Mouse (Mus musculus) 3134 (cell line): Measurements from ENCODE around the gene Tmc5.

Experiments used
- DNase-seq: peaks from one replicate; pipeline ENCODE4 v3.0.0-alpha.2; 2011; ENCODE audit warnings: low spot score; ENCODE audit not compliant: insufficient read length; ENCODE audit errors: extremely low read depth

Gene Tmc5

DNA sequence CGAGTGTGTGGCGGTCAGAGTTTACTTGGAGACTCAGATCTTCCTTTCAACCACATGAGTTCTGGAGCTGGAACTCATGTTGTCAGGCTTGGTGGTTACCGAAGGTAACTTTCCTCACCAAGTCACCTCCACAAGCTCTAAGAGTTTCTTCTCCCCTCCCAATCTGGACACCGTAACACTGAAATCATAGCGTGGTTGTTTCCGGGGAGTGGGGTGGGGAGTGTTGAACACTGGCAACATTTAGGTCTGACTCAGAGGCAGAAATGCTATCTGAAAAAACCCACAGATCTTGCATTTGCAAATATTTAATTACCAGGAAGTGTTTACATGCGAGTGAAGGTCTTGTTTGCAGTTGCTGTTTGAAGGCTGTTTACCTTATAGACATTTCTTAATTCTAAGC is 12.7 kb downstream of the Tmc5 start:
- DNase-seq: no peak

DNA sequence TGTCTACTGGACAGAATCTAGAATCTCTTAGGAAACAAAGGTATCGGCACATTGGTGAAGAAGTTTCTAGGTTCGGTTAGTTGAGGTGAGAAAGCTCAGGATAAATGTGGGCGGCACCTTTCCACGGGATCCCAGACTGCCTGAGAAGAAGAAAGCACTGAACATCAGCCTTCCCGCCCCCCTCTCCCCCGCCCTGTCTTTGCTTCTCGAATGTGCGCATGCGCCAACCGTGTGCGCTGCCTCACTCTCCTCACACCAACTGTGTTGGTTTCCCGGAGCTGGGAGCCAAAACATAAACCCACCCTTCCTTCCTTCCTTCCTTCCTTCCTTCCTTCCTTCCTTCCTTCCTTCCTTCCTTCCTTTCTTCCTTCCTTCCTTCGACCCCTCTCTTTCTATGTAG is 13.6 kb downstream of the Tmc5 start:
- no peak for DNase-seq

DNA sequence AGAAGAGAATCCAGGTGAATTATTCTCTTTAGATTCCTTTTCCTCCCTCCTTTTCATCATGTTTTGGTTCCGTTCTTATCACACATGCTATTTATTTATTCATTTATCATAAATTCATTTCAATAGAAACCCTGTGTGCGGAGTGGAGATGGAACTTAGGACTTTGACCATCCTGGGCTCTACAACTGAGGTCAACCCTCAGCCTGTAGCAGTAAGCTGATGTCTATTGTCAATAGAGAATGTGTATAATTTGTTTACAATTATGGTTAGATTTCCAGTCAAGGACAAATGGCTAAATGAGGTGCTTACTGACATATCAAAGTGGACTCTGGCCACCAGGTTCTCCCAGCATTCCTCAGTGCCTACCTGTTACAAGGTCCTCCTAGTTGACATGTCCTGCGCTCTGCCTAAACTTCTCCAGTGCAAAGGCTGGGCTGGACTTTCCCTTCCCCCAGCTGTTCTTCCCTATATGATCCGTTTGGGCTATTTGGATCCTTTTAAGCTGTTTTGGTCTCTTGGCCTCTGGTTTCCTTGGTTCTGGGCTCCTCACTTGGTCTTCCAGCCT is 14.2 kb downstream of the Tmc5 start:
- DNase-seq: no peak

- DNase-seq: no peak
Measured at GRCm38 (mm10) chr7:118611933-118612332, 14.8 kb downstream of the Tmc5 start.

- no peak for DNase-seq
Measured at GRCm38 (mm10) chr7:118614076-118614475, 17.0 kb downstream of the Tmc5 start.

GRCm38 (mm10) chr7:118618104-118618503 is 21.0 kb downstream of the Tmc5 start:
- DNase-seq: no peak

- no peak for DNase-seq
Measured at GRCm38 (mm10) chr7:118620243-118620906, 23.3 kb downstream of the Tmc5 start.

DNA sequence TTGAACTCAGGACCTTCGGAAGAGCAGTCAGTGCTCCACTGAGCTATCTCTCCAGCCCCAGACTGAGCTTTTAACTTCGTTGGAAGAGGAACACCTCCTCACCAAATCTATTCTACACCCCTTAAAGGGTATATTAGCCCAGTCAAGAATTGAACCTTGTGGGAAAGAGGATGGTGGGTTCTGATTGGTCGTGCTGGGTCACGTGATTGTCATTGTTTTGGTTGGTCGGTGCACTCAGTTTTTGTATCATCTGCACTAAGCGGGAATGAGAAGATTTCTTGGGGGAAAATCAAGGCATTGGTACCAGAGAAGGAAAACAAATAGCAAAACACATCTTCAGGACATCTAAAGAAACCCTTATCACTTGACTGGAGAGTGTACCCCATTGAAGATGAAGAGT is 24.0 kb downstream of the Tmc5 start:
- DNase-seq: no peak

DNA sequence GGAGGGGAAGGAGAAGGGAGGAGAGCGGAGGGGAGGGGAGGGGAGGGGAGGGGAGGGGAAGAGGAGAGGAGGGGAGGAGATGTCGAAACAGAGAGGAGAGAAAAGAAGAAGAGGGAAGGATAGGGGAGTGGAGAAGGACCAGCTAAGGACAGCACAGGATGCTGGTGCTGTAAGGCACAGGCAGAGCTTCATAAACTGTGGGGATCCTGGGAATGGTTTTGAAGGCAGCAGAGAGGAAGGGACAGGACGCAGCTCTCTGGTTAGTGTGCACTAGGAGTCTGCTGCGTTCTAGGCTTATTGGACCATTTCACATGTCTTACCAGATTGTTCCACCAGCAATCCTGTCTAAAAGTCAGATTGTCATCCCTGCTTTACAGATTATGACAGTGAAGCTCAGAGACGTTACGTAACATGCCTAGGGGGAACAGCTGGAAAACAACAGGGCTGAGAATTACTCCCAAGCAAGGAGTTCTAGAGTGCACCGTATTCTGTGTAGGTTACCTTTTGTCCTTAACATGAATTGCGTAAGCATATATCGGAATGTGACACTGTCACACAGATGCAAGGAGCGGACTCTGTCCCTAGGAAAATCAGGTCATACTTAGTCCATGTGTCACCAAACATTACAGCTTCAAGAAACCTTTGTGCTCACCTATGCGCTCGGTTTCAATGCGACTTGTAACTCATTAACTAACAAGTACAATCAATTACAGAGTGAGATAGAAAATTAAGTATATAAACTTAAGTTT is 30.6 kb downstream of the Tmc5 start:
- no peak for DNase-seq

- no peak for DNase-seq
Measured at GRCm38 (mm10) chr7:118633094-118633493, 36.0 kb downstream of the Tmc5 start.

GRCm38 (mm10) chr7:118633951-118634350 is 36.9 kb downstream of the Tmc5 start:
- no peak for DNase-seq

GRCm38 (mm10) chr7:118637466-118637865 is 40.4 kb downstream of the Tmc5 start:
- DNase-seq: no peak

- DNase-seq: no peak
Measured at GRCm38 (mm10) chr7:118646237-118646636, 49.1 kb downstream of the Tmc5 start.

DNA sequence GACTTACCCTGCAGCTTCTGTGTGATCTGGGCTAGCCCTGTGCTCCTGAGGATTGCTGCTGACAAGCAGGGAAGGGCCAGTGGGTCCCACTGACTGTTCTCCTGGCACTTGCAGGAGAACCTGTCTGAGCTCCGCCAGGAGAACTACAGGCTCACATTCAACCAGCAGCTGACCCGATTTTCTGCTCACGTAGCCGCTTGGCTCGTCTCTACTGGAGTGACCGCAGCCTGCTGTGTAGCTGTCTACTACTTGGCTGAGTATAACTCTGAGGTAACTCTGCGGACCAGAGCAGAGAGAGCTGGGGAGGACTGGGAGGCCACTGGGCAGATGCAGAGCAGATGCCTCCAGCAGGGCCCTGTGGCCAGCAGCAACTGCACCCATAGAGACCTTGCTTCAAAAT is 52.2 kb downstream of the Tmc5 start:
- DNase-seq: no peak

DNA sequence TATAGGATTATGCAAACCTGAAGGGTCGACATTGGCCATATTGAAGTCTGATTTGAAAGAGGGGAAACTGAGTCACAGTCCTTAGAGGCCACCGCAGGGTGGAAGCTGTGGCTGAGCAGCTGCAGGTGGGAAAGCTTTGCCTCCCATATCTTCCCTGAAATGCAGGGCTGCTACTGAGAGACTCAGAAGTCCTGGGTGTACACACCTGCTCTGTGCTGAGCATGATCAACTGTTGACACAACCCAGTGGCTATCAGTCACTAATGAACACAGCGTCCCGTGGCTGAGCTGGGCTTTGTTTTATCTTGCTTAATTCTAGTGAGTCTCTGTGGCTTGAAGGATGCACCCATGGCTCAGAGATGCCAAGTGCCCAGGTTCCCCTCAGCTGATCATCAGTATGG is 53.0 kb downstream of the Tmc5 start:
- DNase-seq: no peak

- no peak for DNase-seq
Measured at GRCm38 (mm10) chr7:118650891-118651290, 53.8 kb downstream of the Tmc5 start.

GRCm38 (mm10) chr7:118652572-118653295 is 55.6 kb downstream of the Tmc5 start:
- DNase-seq: no peak

DNA sequence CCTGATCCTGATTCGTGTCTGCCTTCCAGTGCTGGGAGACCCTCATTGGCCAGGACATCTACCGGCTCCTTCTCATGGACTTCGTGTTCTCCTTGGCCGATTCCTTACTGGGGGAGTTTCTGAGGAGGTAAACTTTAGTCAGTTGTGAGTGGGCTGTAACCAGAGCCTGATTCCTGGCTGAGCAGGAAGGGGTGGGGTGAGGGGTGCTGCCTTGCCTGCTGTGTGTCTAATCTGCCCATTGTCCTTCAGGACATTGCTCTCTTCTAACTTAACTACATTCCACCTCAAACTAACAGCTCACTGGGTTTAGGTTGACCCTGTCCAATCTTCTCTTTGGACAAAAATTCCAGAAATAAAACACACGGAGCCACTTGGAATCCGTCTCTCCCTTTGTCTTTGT is 59.6 kb downstream of the Tmc5 start:
- no peak for DNase-seq

DNA sequence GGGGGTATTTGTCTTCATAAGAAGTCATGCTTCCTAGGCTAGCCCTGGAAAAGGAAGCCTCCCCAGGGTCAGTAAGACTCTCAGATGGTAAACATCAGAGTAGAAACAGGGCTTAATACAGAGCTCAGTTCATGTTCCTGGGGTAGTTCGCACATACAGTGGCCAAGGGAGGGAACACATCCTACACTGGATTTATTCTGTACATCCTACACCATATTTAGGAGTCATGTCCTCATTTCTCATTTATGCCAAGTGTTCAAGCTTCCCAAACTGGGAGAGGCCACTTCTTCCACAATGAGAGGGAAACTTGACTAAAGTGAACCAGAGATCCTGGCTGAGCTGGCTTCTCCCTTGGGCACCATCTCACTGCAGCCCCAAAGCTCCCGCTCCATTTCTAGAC is 70.7 kb downstream of the Tmc5 start:
- no peak for DNase-seq

DNA sequence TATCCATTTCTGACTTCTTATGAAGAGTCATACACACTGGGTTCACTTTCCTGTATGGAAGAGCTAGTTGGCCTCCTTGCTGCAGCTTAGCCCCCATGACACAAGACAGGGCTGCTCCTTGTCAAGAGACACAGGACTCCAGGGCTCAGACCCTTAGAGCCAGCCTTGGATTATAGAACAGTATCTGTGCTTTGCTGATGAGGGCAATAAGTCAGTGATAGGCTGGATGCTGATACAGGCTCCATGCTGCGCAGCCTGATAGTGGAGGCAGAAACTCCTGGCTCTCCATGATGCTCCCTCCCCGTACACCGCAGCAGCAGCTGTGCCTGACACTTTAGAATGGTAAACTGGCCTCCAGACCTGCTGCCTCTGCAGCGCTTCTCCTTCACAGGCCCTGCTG is 73.0 kb downstream of the Tmc5 start:
- no peak for DNase-seq

GRCm38 (mm10) chr7:118676826-118677225 is 79.7 kb downstream of the Tmc5 start:
- DNase-seq: no peak
